8 mouse cellular contexts compared by ENCODE assay signal in the genomic region with DNA sequence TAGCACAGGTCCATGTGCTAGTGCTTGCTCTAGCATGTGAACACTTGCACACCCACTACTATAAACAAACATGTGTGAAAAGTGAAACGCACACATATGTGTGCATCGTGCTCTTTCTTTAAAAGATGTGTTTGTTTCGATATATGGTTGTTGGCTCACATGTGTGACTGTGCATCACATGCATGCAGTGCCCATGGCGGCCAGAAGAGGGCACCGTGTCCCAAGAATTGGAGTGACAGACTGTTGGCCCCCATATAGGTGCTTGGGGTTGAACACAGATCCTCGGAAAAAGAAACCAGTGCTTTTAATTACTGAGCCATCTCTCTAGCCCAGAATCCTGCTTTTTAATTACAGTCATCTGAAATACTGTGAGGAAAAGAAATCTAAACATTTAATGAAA. TPM values are rescaled to one million over a fixed set of nuclear protein-coding genes. Genes with fewer than 3 reads are reported as not detected.
DNase-seq lines count a peak whose midpoint lies in the region; ATAC-seq and TF ChIP-seq lines count a peak whose summit lies in the region.

No protein-coding gene starts in this region.

- no peak for TF ChIP-seq POLR2A in embryonic fibroblast, embryonic 13.5 days (IDR thresholded peaks at IDR 0.05; ENCODE audit: low read depth, low read length)

- no peak overlapping the region for H3K4me3 ChIP-seq in hindbrain, embryonic 11.5 days (ENCODE audit: low read depth, low read length)
- H3K4me3 ChIP-seq in hindbrain, embryonic 13.5 days, result no peak overlapping the region
- no peak overlapping the region for H3K4me3 ChIP-seq in E14TG2a.4 (replicated peaks; ENCODE audit: low read length)
- H3K4me3 ChIP-seq in embryonic fibroblast, embryonic 13.5 days (ENCODE audit: insufficient read depth, low read length), result no peak overlapping the region

- H3K4me2 ChIP-seq in hindbrain, embryonic 11.5 days (replicated peaks; ENCODE audit: low read depth, low read length), result no peak overlapping the region
- H3K4me2 ChIP-seq in hindbrain, embryonic 13.5 days, result no peak overlapping the region

- TF ChIP-seq CTCF in E14TG2a.4 (conservative IDR thresholded peaks at IDR 0.05; ENCODE audit: low read length), result peak; percentile 88
- TF ChIP-seq CTCF in embryonic fibroblast, embryonic 13.5 days (IDR thresholded peaks at IDR 0.05; ENCODE audit: borderline replicate concordance, insufficient read depth, low read length), result peak; percentile 70; the same call in 1 of the 2 replicates

- no peak overlapping the region for H3K27ac ChIP-seq in hindbrain, embryonic 11.5 days (ENCODE audit: low read depth, low read length)
- no peak overlapping the region for H3K27ac ChIP-seq in hindbrain, embryonic 13.5 days
- no peak overlapping the region for H3K27ac ChIP-seq in embryonic fibroblast, embryonic 13.5 days (ENCODE audit: insufficient read depth, low read length)

- H3K9ac ChIP-seq in hindbrain, embryonic 11.5 days (ENCODE audit: low read depth, low read length), result no peak overlapping the region
- H3K9ac ChIP-seq in hindbrain, embryonic 13.5 days, result no peak overlapping the region

- DNase-seq in hindbrain, embryonic 11.5 days (ENCODE audit: low spot score), result peak; percentile 57
- peak; percentile 55 for DNase-seq in 3T3-L1 (ENCODE audit: low read depth, low spot score)
- DNase-seq in naive thymus-derived CD4-positive, alpha-beta T cell, adult 2 months (ENCODE audit: low read depth), result peak; percentile 49
- DNase-seq in cerebellum, adult 9-11 months, result no peak
- DNase-seq in urinary bladder, postnatal 36 days (ENCODE audit: low spot score in 2 of 2), result no peak

- H3K27me3 ChIP-seq in hindbrain, embryonic 11.5 days (ENCODE audit: control insufficient read depth, insufficient read depth, low read length), result no peaks in the 10 kb centered on the region
- H3K27me3 ChIP-seq in hindbrain, embryonic 13.5 days, result peaks cover 8% of the 10 kb centered on the region
- H3K27me3 ChIP-seq in E14TG2a.4 (ENCODE audit: insufficient read depth, low read length), result peaks cover 25% of the 10 kb centered on the region

- H3K9me3 ChIP-seq in hindbrain, embryonic 11.5 days (ENCODE audit: control insufficient read depth, low read length), result no peaks in the 10 kb centered on the region
- no peaks in the 10 kb centered on the region for H3K9me3 ChIP-seq in hindbrain, embryonic 13.5 days
- H3K9me3 ChIP-seq in E14TG2a.4 (ENCODE audit: low read length), result no peaks in the 10 kb centered on the region

- H3K36me3 ChIP-seq in hindbrain, embryonic 11.5 days (ENCODE audit: control insufficient read depth, insufficient read depth, low read length), result no peaks in the 10 kb centered on the region
- H3K36me3 ChIP-seq in hindbrain, embryonic 13.5 days, result no peaks in the 10 kb centered on the region
- H3K36me3 ChIP-seq in E14TG2a.4 (ENCODE audit: insufficient read depth, low read length), result no peaks in the 10 kb centered on the region

- WGBS in hindbrain, embryonic 11.5 days, result 52% methylated on average over 6 of the region's 6 CpGs
- 48% methylated on average over 6 of the region's 6 CpGs for WGBS in hindbrain, embryonic 13.5 days

- H3K4me1 ChIP-seq in hindbrain, embryonic 11.5 days (replicated peaks; ENCODE audit: control insufficient read depth, insufficient read depth, low read length), result no peaks in the 10 kb centered on the region
- no peaks in the 10 kb centered on the region for H3K4me1 ChIP-seq in hindbrain, embryonic 13.5 days (replicated peaks)
- peaks cover 6% of the 10 kb centered on the region for H3K4me1 ChIP-seq in E14TG2a.4 (replicated peaks; ENCODE audit: low read depth, low read length)
- H3K4me1 ChIP-seq in embryonic fibroblast, embryonic 13.5 days (ENCODE audit: control insufficient read depth, insufficient read depth, low read length), result peaks cover 4% of the 10 kb centered on the region

- ATAC-seq in hindbrain, embryonic 11.5 days (ENCODE audit: low FRiP score), result no peak
- ATAC-seq in hindbrain, embryonic 13.5 days (ENCODE audit: low FRiP score), result no peak

RNA-seq across cellular contexts. Expression of a gene that starts 6.2 kb away (rescaled TPM):
- 27.5 and 35.5 TPM in 2 replicates for polyA plus RNA-seq in hindbrain, embryonic 11.5 days (2014; fragmentation: Nextera tagmentation; extraction: Ambion mirVana)
- 58.6 and 60.4 TPM in 2 replicates for polyA plus RNA-seq in hindbrain, embryonic 13.5 days (2015; fragmentation: Nextera tagmentation; extraction: Ambion mirVana)
- polyA plus RNA-seq in embryonic fibroblast, embryonic 13.5 days (2011; ENCODE audit: insufficient read length, low read depth, missing spikeins), result 43.1 and 56.1 TPM in 2 replicates

RNA-seq across cellular contexts. Expression of a gene that starts 6.3 kb away (rescaled TPM):
- 134 and 135 TPM in 2 replicates for polyA plus RNA-seq in hindbrain, embryonic 11.5 days (2014; fragmentation: Nextera tagmentation; extraction: Ambion mirVana)
- 103 and 105 TPM in 2 replicates for polyA plus RNA-seq in hindbrain, embryonic 13.5 days (2015; fragmentation: Nextera tagmentation; extraction: Ambion mirVana)
- polyA plus RNA-seq in embryonic fibroblast, embryonic 13.5 days (2011; ENCODE audit: insufficient read length, low read depth, missing spikeins), result 123 and 140 TPM in 2 replicates

Comparison
In these comparisons a context has a peak if more than half of its experiments do, and no peak if none do; other contexts are left out.
1. DNase-seq: peak in hindbrain, embryonic 11.5 days (single experiment), 3T3-L1 (single experiment) and naive thymus-derived CD4-positive, alpha-beta T cell, adult 2 months (single experiment); none in cerebellum, adult 9-11 months (single experiment) and urinary bladder, postnatal 36 days (0 of 2).